Mouse (Mus musculus): ENCODE measurements around the gene Ift27. TPM values are rescaled to one million over a fixed set of nuclear protein-coding genes. Genes with fewer than 3 reads are reported as not detected.
A peak's percentile ranks its signal among the peaks of the same experiment; 100 is the strongest.

Gene Ift27
- polyA plus RNA-seq, 1 experiment from 2014 or later: 37.1 TPM

- 38% methylated on average over 10 of the region's 10 CpGs for WGBS
- Histone ChIP-seq H3K36me3 (ENCODE audit: control insufficient read depth, insufficient read depth) (no peaks in the 10 kb centered on the region), H3K4me3 (ENCODE audit: low read length) (no peak overlapping the region), H3K27ac (ENCODE audit: low read length) (no peak overlapping the region), H3K27me3 (ENCODE audit: control insufficient read depth, insufficient read depth, low read length) (peaks cover 7% of the 10 kb centered on the region; the same call in 1 of the 2 replicates), H3K9me3 (replicated peaks; ENCODE audit: control insufficient read depth, low read length) (no peaks in the 10 kb centered on the region), H3K4me1 (ENCODE audit: control insufficient read depth, insufficient read depth, low read length) (peaks cover 13% of the 10 kb centered on the region), H3K9ac (ENCODE audit: low read length) (no peak overlapping the region), H3K4me2 (ENCODE audit: low read depth, low read length) (no peak overlapping the region)
- no peak for ATAC-seq (replicated peaks; ENCODE audit: extremely low read depth, insufficient read depth, low FRiP score)
Observed at GRCm38 (mm10) chr15:78177257-78177656, 3.4 kb upstream of the Ift27 start.

- Histone ChIP-seq H3K36me3 (ENCODE audit: control insufficient read depth, insufficient read depth) (no peaks in the 10 kb centered on the region), H3K9me3 (replicated peaks; ENCODE audit: control insufficient read depth, low read length) (no peaks in the 10 kb centered on the region), H3K9ac (ENCODE audit: low read length) (peak overlapping the region; percentile 76), H3K4me2 (ENCODE audit: low read depth, low read length) (peak overlapping the region; percentile 79), H3K27me3 (ENCODE audit: control insufficient read depth, insufficient read depth, low read length) (peaks cover 5% of the 10 kb centered on the region; the same call in 1 of the 2 replicates), H3K4me1 (ENCODE audit: control insufficient read depth, insufficient read depth, low read length) (peaks cover 13% of the 10 kb centered on the region), H3K4me3 (ENCODE audit: low read length) (peak overlapping the region; percentile 58), H3K27ac (ENCODE audit: low read length) (no peak overlapping the region; the same call in 1 of the 2 replicates)
- WGBS: 75% methylated on average over 6 of the region's 6 CpGs
- ATAC-seq (replicated peaks; ENCODE audit: extremely low read depth, insufficient read depth, low FRiP score): no peak
Observed at GRCm38 (mm10) chr15:78174887-78175245, 959 bp upstream of the Ift27 start.

GRCm38 (mm10) chr15:78172899-78173817 lies 749 bp downstream of the Ift27 start:
- peak overlapping the region; percentile 78 for H3K4me2 ChIP-seq (ENCODE audit: low read depth, low read length)
- WGBS: 25% methylated on average over 26 of the region's 26 CpGs
- no peaks in the 10 kb centered on the region for H3K36me3 ChIP-seq (ENCODE audit: control insufficient read depth, insufficient read depth)
- H3K4me1 ChIP-seq (ENCODE audit: control insufficient read depth, insufficient read depth, low read length): peaks cover 13% of the 10 kb centered on the region
- H3K4me3 ChIP-seq (ENCODE audit: low read length): peak overlapping the region; percentile 66
- H3K27me3 ChIP-seq (ENCODE audit: control insufficient read depth, insufficient read depth, low read length): 0 out of 2 replicates have a peak, but pooled peaks cover 2% of the 10 kb centered on the region
- no peaks in the 10 kb centered on the region for H3K9me3 ChIP-seq (replicated peaks; ENCODE audit: control insufficient read depth, low read length)
- peak overlapping the region; percentile 76 for H3K9ac ChIP-seq (ENCODE audit: low read length)
- no peak overlapping the region for H3K27ac ChIP-seq (ENCODE audit: low read length)
- ATAC-seq (replicated peaks; ENCODE audit: extremely low read depth, insufficient read depth, low FRiP score): no peak

GRCm38 (mm10) chr15:78172256-78172898 lies 1.5 kb downstream of the Ift27 start:
- H3K27me3 ChIP-seq (ENCODE audit: control insufficient read depth, insufficient read depth, low read length): 0 out of 2 replicates have a peak, but pooled peaks cover 2% of the 10 kb centered on the region
- H3K4me3 ChIP-seq (ENCODE audit: low read length): no peak overlapping the region
- WGBS: 72% methylated on average over 11 of the region's 11 CpGs
- H3K36me3 ChIP-seq (ENCODE audit: control insufficient read depth, insufficient read depth): peaks cover 2% of the 10 kb centered on the region; the same call in 1 of the 2 replicates
- H3K27ac ChIP-seq (ENCODE audit: low read length): no peak overlapping the region
- no peaks in the 10 kb centered on the region for H3K9me3 ChIP-seq (replicated peaks; ENCODE audit: control insufficient read depth, low read length)
- no peak for ATAC-seq (replicated peaks; ENCODE audit: extremely low read depth, insufficient read depth, low FRiP score)
- no peak overlapping the region for H3K4me2 ChIP-seq (ENCODE audit: low read depth, low read length)
- no peak overlapping the region for H3K9ac ChIP-seq (ENCODE audit: low read length)
- peaks cover 13% of the 10 kb centered on the region for H3K4me1 ChIP-seq (ENCODE audit: control insufficient read depth, insufficient read depth, low read length)

GRCm38 (mm10) chr15:78171651-78172050 lies 2.3 kb downstream of the Ift27 start:
- WGBS: 91% methylated on average over 10 of the region's 10 CpGs
- no peak for ATAC-seq (replicated peaks; ENCODE audit: extremely low read depth, insufficient read depth, low FRiP score)
- no peaks in the 10 kb centered on the region for H3K9me3 ChIP-seq (replicated peaks; ENCODE audit: control insufficient read depth, low read length)
- H3K27ac ChIP-seq (ENCODE audit: low read length): no peak overlapping the region
- H3K9ac ChIP-seq (ENCODE audit: low read length): no peak overlapping the region
- H3K4me2 ChIP-seq (ENCODE audit: low read depth, low read length): no peak overlapping the region
- no peak overlapping the region for H3K4me3 ChIP-seq (ENCODE audit: low read length)
- peaks cover 13% of the 10 kb centered on the region for H3K4me1 ChIP-seq (ENCODE audit: control insufficient read depth, insufficient read depth, low read length)
- H3K36me3 ChIP-seq (ENCODE audit: control insufficient read depth, insufficient read depth): peaks cover 3% of the 10 kb centered on the region; the same call in 1 of the 2 replicates
- 0 out of 2 replicates have a peak, but pooled peaks cover 2% of the 10 kb centered on the region for H3K27me3 ChIP-seq (ENCODE audit: control insufficient read depth, insufficient read depth, low read length)

GRCm38 (mm10) chr15:78170708-78171107 lies 3.2 kb downstream of the Ift27 start:
- no peak overlapping the region for H3K9ac ChIP-seq (ENCODE audit: low read length)
- 86% methylated on average over 15 of the region's 15 CpGs for WGBS
- no peak for ATAC-seq (replicated peaks; ENCODE audit: extremely low read depth, insufficient read depth, low FRiP score)

GRCm38 (mm10) chr15:78169566-78169965 lies 4.3 kb downstream of the Ift27 start:
- no peak overlapping the region for H3K27ac ChIP-seq (ENCODE audit: low read length)
- no peak overlapping the region for H3K4me3 ChIP-seq (ENCODE audit: low read length)
- H3K4me2 ChIP-seq (ENCODE audit: low read depth, low read length): no peak overlapping the region
- no peaks in the 10 kb centered on the region for H3K9me3 ChIP-seq (replicated peaks; ENCODE audit: control insufficient read depth, low read length)
- peaks cover 9% of the 10 kb centered on the region for H3K4me1 ChIP-seq (ENCODE audit: control insufficient read depth, insufficient read depth, low read length)
- peaks cover 3% of the 10 kb centered on the region; the same call in 1 of the 2 replicates for H3K36me3 ChIP-seq (ENCODE audit: control insufficient read depth, insufficient read depth)
- no peaks in the 10 kb centered on the region for H3K27me3 ChIP-seq (ENCODE audit: control insufficient read depth, insufficient read depth, low read length)
- no peak for ATAC-seq (replicated peaks; ENCODE audit: extremely low read depth, insufficient read depth, low FRiP score)
- no peak overlapping the region for H3K9ac ChIP-seq (ENCODE audit: low read length)
- WGBS: 65% methylated on average over 11 of the region's 11 CpGs

More at GRCm38 (mm10) chr15:78170708-78171107, 3.2 kb downstream of the Ift27 start:
- no peaks in the 10 kb centered on the region for H3K27me3 ChIP-seq (ENCODE audit: control insufficient read depth, insufficient read depth, low read length)
- H3K36me3 ChIP-seq (ENCODE audit: control insufficient read depth, insufficient read depth): peaks cover 3% of the 10 kb centered on the region; the same call in 1 of the 2 replicates
- H3K4me2 ChIP-seq (ENCODE audit: low read depth, low read length): no peak overlapping the region
- no peak overlapping the region for H3K27ac ChIP-seq (ENCODE audit: low read length)
- H3K4me3 ChIP-seq (ENCODE audit: low read length): no peak overlapping the region
- H3K9me3 ChIP-seq (replicated peaks; ENCODE audit: control insufficient read depth, low read length): no peaks in the 10 kb centered on the region
- peaks cover 13% of the 10 kb centered on the region for H3K4me1 ChIP-seq (ENCODE audit: control insufficient read depth, insufficient read depth, low read length)

GRCm38 (mm10) chr15:78165292-78165691 lies 8.6 kb downstream of the Ift27 start:
- no peak overlapping the region for H3K4me3 ChIP-seq (ENCODE audit: low read length)
- no peak overlapping the region for H3K27ac ChIP-seq (ENCODE audit: low read length)
- H3K9ac ChIP-seq (ENCODE audit: low read length): no peak overlapping the region
- no peaks in the 10 kb centered on the region for H3K9me3 ChIP-seq (replicated peaks; ENCODE audit: control insufficient read depth, low read length)
- no peak overlapping the region for H3K4me2 ChIP-seq (ENCODE audit: low read depth, low read length)
- peaks cover 3% of the 10 kb centered on the region; the same call in 1 of the 2 replicates for H3K36me3 ChIP-seq (ENCODE audit: control insufficient read depth, insufficient read depth)
- 79% methylated on average over 4 of the region's 4 CpGs for WGBS
- H3K27me3 ChIP-seq (ENCODE audit: control insufficient read depth, insufficient read depth, low read length): no peaks in the 10 kb centered on the region
- ATAC-seq (replicated peaks; ENCODE audit: extremely low read depth, insufficient read depth, low FRiP score): no peak
- no peaks in the 10 kb centered on the region for H3K4me1 ChIP-seq (ENCODE audit: control insufficient read depth, insufficient read depth, low read length)

GRCm38 (mm10) chr15:78164466-78164865 lies 9.4 kb downstream of the Ift27 start:
- H3K9me3 ChIP-seq (replicated peaks; ENCODE audit: control insufficient read depth, low read length): no peaks in the 10 kb centered on the region
- H3K36me3 ChIP-seq (ENCODE audit: control insufficient read depth, insufficient read depth): peaks cover 3% of the 10 kb centered on the region; the same call in 1 of the 2 replicates
- WGBS: 88% methylated on average over 11 of the region's 11 CpGs
- H3K4me1 ChIP-seq (ENCODE audit: control insufficient read depth, insufficient read depth, low read length): no peaks in the 10 kb centered on the region
- no peak overlapping the region for H3K4me3 ChIP-seq (ENCODE audit: low read length)
- H3K27ac ChIP-seq (ENCODE audit: low read length): no peak overlapping the region
- no peak overlapping the region for H3K9ac ChIP-seq (ENCODE audit: low read length)
- no peak for ATAC-seq (replicated peaks; ENCODE audit: extremely low read depth, insufficient read depth, low FRiP score)
- H3K4me2 ChIP-seq (ENCODE audit: low read depth, low read length): no peak overlapping the region
- H3K27me3 ChIP-seq (ENCODE audit: control insufficient read depth, insufficient read depth, low read length): no peaks in the 10 kb centered on the region

Measured in heart, embryonic 16.5 days (tissue).